Mouse (Mus musculus): ENCODE measurements around the gene Hdgfl2. TPM values are rescaled to one million over a fixed set of nuclear protein-coding genes. Genes with fewer than 3 reads are reported as not detected.
"Not testable (repeated sequence)": the region's sequence is repeated elsewhere in the genome, so short reads cannot be mapped to it uniquely, and the experiment has no call there.

The Hdgfl2 gene
- polyA plus RNA-seq, 1 experiment, result 70.6 TPM

- no peak for DNase-seq (ENCODE audit: low spot score)
Measured at GRCm38 (mm10) chr17:56057381-56058120, 21.9 kb upstream of the Hdgfl2 start.

GRCm38 (mm10) chr17:56062081-56062480 lies 17.4 kb upstream of the Hdgfl2 start:
- no peak for DNase-seq (ENCODE audit: low spot score)

- not testable (repeated sequence) for DNase-seq (ENCODE audit: low spot score)
Measured at GRCm38 (mm10) chr17:56065715-56066114, 13.7 kb upstream of the Hdgfl2 start.

GRCm38 (mm10) chr17:56066451-56066850 lies 13.0 kb upstream of the Hdgfl2 start:
- DNase-seq (ENCODE audit: low spot score), result no peak

DNA sequence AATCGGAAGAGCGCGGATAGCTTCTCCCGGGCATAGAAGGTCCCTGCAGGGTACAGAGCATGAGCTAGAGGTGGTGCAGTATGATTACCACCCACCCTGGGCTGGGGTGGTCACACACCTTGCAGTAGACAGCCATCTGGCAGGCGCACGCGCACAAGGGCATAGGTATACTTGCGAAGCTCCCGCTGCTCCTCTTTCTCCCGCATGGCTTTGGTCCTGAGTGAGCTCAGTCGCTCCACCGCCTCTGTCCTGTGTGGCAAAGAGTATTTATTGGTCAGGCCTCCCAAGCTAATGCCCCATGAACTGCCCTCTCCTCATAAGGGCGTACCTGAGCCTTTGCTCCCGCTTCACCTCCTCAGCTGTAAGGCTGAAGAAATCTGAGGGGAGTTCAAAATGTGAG lies 10.4 kb upstream of the Hdgfl2 start:
- DNase-seq (ENCODE audit: low spot score), result no peak

- no peak for DNase-seq (ENCODE audit: low spot score)
Measured at GRCm38 (mm10) chr17:56071126-56071525, 8.3 kb upstream of the Hdgfl2 start.

- DNase-seq (ENCODE audit: low spot score), result no peak
Measured at GRCm38 (mm10) chr17:56072243-56072642, 7.2 kb upstream of the Hdgfl2 start.

DNA sequence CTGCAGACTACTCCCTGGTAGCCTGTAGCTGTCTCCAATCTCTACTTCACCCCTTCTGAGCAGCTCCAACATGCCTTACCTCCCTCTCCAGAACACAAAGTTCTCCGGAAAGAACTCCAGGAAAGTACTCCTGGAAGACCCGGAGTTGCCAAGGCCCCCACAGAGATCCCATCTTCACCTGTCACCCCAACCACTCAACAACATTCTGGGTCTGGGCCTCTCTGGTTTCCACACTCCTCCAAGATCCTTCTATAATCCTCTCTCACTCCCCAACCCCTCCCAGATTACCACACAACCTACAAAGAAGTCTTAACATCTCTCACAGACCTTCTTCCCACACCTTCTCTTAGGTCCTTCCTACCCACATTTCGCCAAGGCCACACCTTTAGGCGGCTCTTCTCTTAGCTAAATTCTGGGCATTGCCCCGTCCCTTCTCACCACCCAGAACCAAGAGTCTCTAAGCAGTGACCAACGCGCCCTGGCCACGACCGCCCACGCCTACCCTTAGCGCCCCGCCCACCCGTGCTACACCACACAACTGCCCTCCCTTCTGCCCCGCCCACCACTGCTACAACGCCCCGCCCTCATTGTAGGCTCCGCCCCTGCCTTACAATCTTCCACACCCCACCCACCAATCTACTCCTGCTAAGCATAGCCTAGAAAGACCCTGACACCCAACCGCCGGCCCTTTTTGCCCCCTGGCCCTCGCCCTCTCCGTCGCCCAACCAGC lies 5.2 kb upstream of the Hdgfl2 start:
- DNase-seq (ENCODE audit: low spot score), result no peak

DNA sequence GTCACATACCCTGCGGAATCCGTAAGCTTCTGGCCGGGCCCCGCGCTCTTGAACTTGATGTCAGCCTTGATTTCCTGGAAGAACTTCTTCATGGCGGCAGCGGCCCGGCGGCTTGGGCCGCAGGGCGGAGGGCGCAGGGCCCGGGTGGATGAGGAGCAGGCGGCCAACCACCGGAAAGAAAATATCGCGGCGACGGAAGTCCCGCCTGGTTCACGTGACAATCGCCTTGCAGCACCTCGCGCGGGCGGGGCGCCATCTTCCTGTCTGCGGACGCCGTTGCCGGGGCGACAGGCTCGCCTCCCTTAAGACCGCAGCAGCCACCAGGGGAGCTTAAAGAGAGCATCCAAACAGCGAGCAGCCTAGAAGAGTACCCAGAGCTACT lies 4.6 kb upstream of the Hdgfl2 start, which contains the start of gene Ubxn6:
Gene Ubxn6, minus strand, starts transcription at position 202 of the 382 bp plus-strand sequence.
- DNase-seq (ENCODE audit: low spot score), result peak; percentile 90

- DNase-seq (ENCODE audit: low spot score), result no peak
Measured at GRCm38 (mm10) chr17:56077523-56077922, 1.9 kb upstream of the Hdgfl2 start.

GRCm38 (mm10) chr17:56078361-56078760 lies 1.1 kb upstream of the Hdgfl2 start:
- DNase-seq (ENCODE audit: low spot score), result not testable (repeated sequence)

DNA sequence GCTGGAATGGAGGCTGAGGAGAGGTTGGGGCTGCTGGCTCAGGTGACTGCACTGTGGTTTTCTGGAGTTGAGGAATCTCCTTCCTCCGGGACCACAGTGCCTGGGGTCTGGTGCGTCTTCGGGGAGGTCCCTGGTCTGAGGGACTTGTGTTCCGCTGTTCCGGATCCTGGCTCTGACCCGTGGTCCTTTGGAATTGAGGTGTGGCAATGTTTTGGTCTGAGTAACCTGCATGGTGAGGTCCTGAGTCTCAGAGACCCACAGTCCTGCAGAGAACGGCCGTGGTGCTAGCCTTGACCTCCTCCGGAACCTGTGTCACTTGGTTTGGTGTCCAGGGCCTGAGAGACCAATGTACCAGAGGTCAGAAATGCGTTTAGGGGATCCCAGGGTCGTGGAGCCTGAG lies 487 bp downstream of the Hdgfl2 start:
- DNase-seq (ENCODE audit: low spot score), result no peak

DNA sequence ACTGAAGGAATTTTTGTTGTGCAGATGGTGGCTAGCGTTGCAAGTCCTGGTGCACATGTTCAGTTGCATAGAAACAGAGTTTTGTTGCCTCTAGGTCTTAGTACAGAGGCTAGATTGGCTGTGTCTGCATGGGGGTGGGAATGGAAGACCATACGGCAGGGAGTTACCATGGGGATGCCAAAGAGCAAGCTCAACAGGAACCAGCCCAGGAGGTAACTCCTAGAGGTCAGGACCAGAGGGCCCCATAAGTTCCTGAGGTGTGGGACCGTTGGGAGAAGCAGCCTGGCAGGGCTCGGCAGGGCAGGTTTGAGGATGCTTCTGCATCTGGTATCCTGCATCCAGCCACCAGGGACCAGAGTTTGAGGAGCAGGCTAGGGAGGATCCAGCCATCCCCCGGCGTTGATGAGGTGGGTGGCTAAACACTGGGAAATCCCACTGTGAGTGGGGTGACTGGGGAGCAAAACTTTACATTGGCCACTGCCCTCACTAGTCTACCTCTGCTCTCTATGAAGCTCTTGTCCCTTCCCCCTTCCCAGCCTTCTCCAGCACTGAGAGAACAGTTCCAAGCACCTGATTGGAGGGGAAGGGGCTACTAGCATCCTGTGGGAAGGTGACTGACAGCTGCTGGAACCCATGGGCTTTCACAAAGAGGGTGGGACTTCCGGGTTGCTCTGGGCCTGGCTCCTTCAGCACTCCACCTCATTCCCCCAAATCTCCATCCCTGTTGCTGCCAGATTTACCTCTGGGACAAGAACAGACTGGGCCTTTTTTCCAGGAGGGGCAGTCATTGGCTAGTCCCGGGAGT lies 1.5 kb downstream of the Hdgfl2 start:
- no peak for DNase-seq (ENCODE audit: low spot score)

- no peak for DNase-seq (ENCODE audit: low spot score)
Measured at GRCm38 (mm10) chr17:56092312-56092711, 12.9 kb downstream of the Hdgfl2 start.

DNA sequence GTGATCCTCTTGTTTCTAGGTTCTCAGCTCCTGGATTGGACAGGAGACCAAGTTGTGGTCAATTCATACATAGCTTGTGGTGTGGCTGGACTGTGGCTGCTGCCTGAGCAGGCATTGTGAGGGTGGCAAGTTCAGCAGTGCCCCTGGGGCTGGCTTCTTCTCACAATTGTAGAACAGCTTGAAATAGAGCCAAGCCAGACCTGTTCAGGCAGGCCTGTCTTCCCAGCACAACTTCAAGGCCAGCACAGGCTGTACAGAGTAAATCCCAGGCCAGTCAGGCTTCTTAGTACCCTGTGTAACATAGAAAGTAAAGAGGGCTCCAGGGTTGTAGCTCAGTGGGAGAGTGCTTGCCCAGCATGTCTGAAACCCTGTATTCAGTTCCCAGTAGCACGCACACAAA lies 13.4 kb downstream of the Hdgfl2 start:
- no peak for DNase-seq (ENCODE audit: low spot score)

DNA sequence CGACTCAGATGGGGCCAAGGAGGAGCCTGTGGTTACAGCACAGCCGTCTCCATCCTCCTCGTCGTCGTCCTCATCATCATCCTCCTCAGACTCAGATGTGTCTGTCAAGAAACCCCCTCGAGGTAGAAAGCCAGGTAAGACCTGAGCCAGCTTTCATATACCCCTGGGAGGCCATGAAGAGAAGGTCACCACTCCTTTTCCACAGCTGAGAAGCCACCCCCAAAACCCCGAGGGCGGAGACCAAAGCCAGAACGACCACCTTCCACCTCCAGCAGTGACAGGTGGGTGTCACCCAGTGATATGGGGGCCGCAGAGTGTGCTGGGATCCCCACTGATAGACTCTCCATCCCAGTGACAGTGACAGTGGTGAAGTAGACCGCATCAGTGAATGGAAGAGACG lies 17.4 kb downstream of the Hdgfl2 start:
- DNase-seq (ENCODE audit: low spot score), result no peak

DNA sequence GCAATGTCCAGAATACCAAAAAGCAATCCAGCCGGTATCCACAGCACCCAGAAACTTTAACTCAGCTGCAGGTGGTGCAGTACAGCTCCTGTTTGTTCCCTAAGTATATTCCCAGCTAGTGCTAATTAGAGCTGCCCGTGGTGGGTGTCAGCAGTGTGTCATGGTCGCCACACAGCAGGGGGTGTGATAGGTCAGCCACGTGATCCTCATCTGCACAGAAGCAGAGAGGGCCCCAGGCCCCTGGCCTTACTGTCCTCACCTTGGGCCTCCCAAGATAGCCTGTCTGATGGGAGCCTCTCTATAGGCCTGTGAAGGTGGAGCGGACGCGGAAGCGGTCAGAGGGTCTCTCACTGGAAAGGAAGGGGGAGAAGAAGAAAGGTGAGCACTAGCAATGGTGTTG lies 18.7 kb downstream of the Hdgfl2 start:
- no peak for DNase-seq (ENCODE audit: low spot score)

DNA sequence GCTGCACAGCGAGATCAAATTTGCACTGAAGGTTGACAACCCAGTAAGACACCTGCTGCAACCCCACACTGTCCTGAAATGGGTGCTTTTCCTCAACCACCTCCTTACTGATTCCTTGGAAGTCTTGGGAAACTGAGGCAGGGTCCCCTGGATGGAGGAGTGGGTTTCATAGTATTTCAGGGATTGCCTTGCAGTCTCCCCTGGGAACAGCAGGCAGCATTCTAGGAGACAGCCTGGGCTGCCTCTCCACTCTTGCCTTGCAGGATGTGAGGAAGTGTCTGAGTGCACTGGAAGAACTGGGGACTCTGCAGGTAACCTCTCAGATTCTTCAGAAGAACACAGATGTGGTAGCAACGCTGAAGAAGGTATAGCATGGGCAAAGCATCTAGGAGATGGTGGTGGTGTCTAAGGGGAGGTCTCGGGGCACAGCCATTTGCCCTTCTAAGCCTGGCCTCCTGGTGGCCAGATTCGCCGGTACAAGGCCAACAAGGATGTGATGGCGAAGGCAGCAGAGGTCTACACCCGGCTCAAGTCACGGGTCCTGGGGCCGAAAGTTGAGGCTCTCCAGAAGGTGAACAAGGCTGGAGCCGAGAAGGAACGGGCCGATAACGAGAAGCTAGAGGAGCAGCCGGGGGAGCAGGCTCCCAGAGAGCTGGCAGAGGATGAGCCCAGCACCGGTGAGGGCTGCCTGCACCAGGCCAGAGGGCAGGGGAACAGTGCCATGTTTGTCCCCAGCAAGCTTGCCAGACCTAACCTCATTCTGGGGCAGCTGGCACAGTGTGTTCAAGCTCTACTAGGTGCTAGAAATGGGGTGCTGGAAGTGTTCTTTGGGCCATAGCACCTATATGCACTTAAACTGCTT lies 19.5 kb downstream of the Hdgfl2 start:
- no peak for DNase-seq (ENCODE audit: low spot score)

GRCm38 (mm10) chr17:56100811-56101210 lies 21.4 kb downstream of the Hdgfl2 start:
- no peak for DNase-seq (ENCODE audit: low spot score)

DNA sequence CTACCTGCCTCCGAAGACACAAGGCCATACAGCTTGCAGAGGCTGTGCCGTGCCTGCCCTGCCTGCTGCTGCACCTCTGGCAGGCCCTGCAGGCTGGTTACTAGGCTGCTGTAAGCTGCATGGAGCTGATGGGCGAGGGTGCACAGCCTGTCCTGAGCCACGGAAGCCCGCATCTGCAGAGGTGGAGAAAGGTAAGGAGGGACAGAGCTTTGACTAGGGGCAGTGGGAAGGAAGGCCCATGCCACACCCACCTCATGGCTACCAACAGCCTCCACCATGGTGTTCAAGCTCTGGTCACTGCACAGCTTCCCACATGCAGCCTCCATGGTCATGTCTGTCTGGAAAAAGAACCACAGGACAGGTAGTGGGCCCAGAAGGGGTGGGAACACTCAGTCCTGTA lies 22.7 kb downstream of the Hdgfl2 start:
- DNase-seq (ENCODE audit: low spot score), result no peak

GRCm38 (mm10) chr17:56102927-56103326 lies 23.5 kb downstream of the Hdgfl2 start:
- DNase-seq (ENCODE audit: low spot score), result no peak
